Mouse (Mus musculus) myocyte (in vitro differentiated cells): ENCODE data around the gene Col6a6.

Source experiments
- MAX ChIP-seq: IDR thresholded peaks from one replicate; pipeline ENCODE4 v1.6.1; 2011; ENCODE audit warnings: low read depth, mild to moderate bottlenecking, control low read depth
- MYOD1 ChIP-seq, 3 experiments: IDR thresholded peaks; one replicate each; pipeline ENCODE4 v1.6.1; 2011; ENCODE audit warnings: control low read depth in 2 of 3, low read depth in 2 of 3, mild to moderate bottlenecking in 2 of 3, moderate library complexity in 1 of 3; ENCODE audit not compliant: insufficient read length in 2 of 3, control insufficient read depth in 1 of 3
- MYOG ChIP-seq, 3 experiments: IDR thresholded peaks; one replicate each; pipeline ENCODE4 v1.6.1; 2011; ENCODE audit warnings: control low read depth in 2 of 3, low read depth in 2 of 3, mild to moderate bottlenecking in 2 of 3; ENCODE audit not compliant: insufficient read length in 2 of 3, control insufficient read depth in 1 of 3, insufficient read depth in 1 of 3
- POLR2A ChIP-seq: IDR thresholded peaks from one replicate; pipeline ENCODE4 v1.6.1; 2011; ENCODE audit warnings: low read depth, mild to moderate bottlenecking, control low read depth, moderate library complexity; ENCODE audit not compliant: insufficient read length
- SRF ChIP-seq: IDR thresholded peaks from one replicate; pipeline ENCODE4 v1.6.1; 2011; ENCODE audit warnings: low read depth; ENCODE audit not compliant: control insufficient read depth, insufficient read length

GRCm38 (mm10) chr9:105852015-105852777 lies 24.2 kb upstream of the Col6a6 start:
- no peak for TF ChIP-seq SRF
- TF ChIP-seq POLR2A: no peak
- TF ChIP-seq MYOG (IDR thresholded peaks at IDR 0.05; ENCODE audit: control insufficient read depth in 1 of 3, insufficient read depth in 1 of 3, insufficient read length in 2 of 3, low read depth in 2 of 3): no peak
- no peak for TF ChIP-seq MAX
- no peak for TF ChIP-seq MYOD1 (IDR thresholded peaks at IDR 0.05; ENCODE audit: control insufficient read depth in 1 of 3, insufficient read length in 2 of 3, low read depth in 2 of 3)
